Mouse (Mus musculus): Measurements from ENCODE around the gene Dnajb3. TPM values are rescaled to one million over a fixed set of nuclear protein-coding genes. Genes with fewer than 3 reads are reported as not detected.

The Dnajb3 gene
- total and polyA plus RNA-seq, 3 experiments, result not detected

DNA sequence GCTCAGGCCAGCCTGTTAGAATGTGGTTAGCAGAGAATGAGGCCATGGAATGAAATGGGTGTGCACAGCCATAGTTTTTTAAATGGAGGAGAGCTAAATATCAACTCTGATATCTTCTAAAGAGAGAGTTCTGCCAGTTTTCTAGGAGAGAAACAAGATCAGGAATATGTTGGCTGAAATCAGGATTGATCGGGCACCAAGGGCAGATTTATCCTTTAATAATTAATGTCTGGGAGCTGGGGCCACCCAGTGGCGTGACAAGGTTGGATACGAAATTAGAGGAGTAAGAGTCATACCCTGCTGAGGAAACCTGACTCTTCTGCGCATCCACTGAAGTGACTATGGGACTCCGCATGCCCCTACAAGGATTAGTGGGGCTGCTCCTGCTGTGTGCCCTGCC lies 39.9 kb downstream of the Dnajb3 start, which contains the start of gene Ugt1a5:
Gene Ugt1a5 (plus strand): TSS at position 302 of the 400 bp plus-strand sequence.
- H3K27me3 ChIP-seq (replicated peaks), result no peaks in the 10 kb centered on the region
- no peak within 1 kb of the TSS for H3K9ac ChIP-seq (ENCODE audit: insufficient read depth, low read depth)
- H3K79me2 ChIP-seq (replicated peaks; ENCODE audit: control insufficient read depth, extremely low read depth, insufficient read depth, poor library complexity, severe bottlenecking), result no peaks in the 10 kb centered on the region
- H3K36me3 ChIP-seq (replicated peaks in 1 of 2; ENCODE audit: control insufficient read depth in 1 of 2, insufficient read depth in 1 of 2, low read length in 1 of 2), result peaks cover 0 to 5% of the 10 kb centered on the region in 2 experiments
- H3K9me3 ChIP-seq (replicated peaks; ENCODE audit: low read length), result no peaks in the 10 kb centered on the region
- H3K27ac ChIP-seq (ENCODE audit: insufficient read depth, low read depth), result no peak within 1 kb of the TSS
- in situ Hi-C loops (cut with MboI; ENCODE audit: low pct_ligation_motif_present, low pct_unique_long_range_greater_than_20kb, low sequenced_read_pairs) (no loop called here), dilution Hi-C loops (cut with MboI; ENCODE audit: extremely low pct_ligation_motif_present, extremely low pct_unique_long_range_greater_than_20kb, low sequenced_read_pairs) (no loop called here)
- DNase-seq (ENCODE audit: extremely low read depth), result no peak
- TF ChIP-seq MAX (IDR thresholded peaks at IDR 0.05; ENCODE audit: low read length) (no peak), HCFC1 (IDR thresholded peaks at IDR 0.05; ENCODE audit: low read depth, low read length) (no peak), UBTF (IDR thresholded peaks at IDR 0.05; ENCODE audit: low read depth, low read length) (no peak), MEF2A (IDR thresholded peaks at IDR 0.05; ENCODE audit: borderline replicate concordance, low read depth, low read length) (no peak), TBP (conservative IDR thresholded peaks at IDR 0.05; ENCODE audit: low read depth, low read length) (no peak), RCOR1 (conservative IDR thresholded peaks at IDR 0.05; ENCODE audit: low read depth, low read length) (no peak), NELFE (IDR thresholded peaks at IDR 0.05; ENCODE audit: low read depth, low read length) (no peak), MAFK (IDR thresholded peaks at IDR 0.05; ENCODE audit: insufficient replicate concordance, low read length) (no peak), BHLHE40 (IDR thresholded peaks at IDR 0.05; ENCODE audit: low read depth, low read length) (no peak), IRF4 (IDR thresholded peaks at IDR 0.05; ENCODE audit: low read depth, low read length) (no peak), ELF1 (IDR thresholded peaks at IDR 0.05; ENCODE audit: low read depth, low read length) (no peak), POLR2A (IDR thresholded peaks at IDR 0.05; ENCODE audit: low read depth, low read length) (no peak)
- H3K4me3 ChIP-seq (replicated peaks in 1 of 3; ENCODE audit: low read depth in 2 of 3, low read length in 2 of 3, poor library complexity in 1 of 3), result no peak within 1 kb of the TSS
- H3K4me1 ChIP-seq (ENCODE audit: control insufficient read depth in 1 of 2, insufficient read depth in 2 of 2), result peaks cover 0 to 3% of the 10 kb centered on the region in 2 experiments; a peak in 1 of 4 replicates
- H3K4me2 ChIP-seq (ENCODE audit: insufficient read depth, low read depth, poor library complexity, severe bottlenecking), result no peak within 1 kb of the TSS

DNA sequence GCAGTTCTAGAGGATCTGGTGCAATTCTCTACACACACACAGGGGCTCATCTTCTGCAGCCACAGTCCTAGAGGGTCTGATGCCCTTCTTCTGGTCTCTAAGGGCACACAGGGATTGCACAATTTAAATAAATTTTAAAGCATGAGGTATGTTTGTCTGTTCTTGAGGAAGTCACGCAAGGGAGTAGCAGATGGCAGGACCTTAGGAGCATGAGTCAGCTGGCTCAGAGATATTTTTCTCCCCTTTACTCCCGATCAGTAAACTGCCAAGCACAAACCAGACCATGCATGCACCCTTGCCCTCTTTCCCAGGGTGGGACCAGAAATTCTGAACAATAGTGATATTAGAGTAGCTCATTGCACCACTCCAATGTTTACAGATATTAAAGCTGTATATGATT lies 47.2 kb downstream of the Dnajb3 start:
- in situ Hi-C loops (cut with MboI; ENCODE audit: low pct_ligation_motif_present, low pct_unique_long_range_greater_than_20kb, low sequenced_read_pairs), result no loop called here
- Histone ChIP-seq H3K9ac (ENCODE audit: insufficient read depth, low read depth) (no peak overlapping the region), H3K36me3 (replicated peaks in 1 of 2; ENCODE audit: control insufficient read depth in 1 of 2, insufficient read depth in 1 of 2, low read length in 1 of 2) (no peaks in the 10 kb centered on the region), H3K27ac (ENCODE audit: insufficient read depth, low read depth) (no peak overlapping the region), H3K79me2 (replicated peaks; ENCODE audit: control insufficient read depth, extremely low read depth, insufficient read depth, poor library complexity, severe bottlenecking) (no peaks in the 10 kb centered on the region), H3K4me1 (ENCODE audit: control insufficient read depth in 1 of 2, insufficient read depth in 2 of 2) (peaks cover 0 to 3% of the 10 kb centered on the region in 2 experiments; a peak in 1 of 4 replicates), H3K27me3 (replicated peaks) (no peaks in the 10 kb centered on the region), H3K9me3 (replicated peaks; ENCODE audit: low read length) (no peaks in the 10 kb centered on the region), H3K4me3 (replicated peaks in 1 of 3; ENCODE audit: low read depth in 2 of 3, low read length in 2 of 3, poor library complexity in 1 of 3) (no peak overlapping the region), H3K4me2 (ENCODE audit: insufficient read depth, low read depth, poor library complexity, severe bottlenecking) (no peak overlapping the region)
- TF ChIP-seq RCOR1 (conservative IDR thresholded peaks at IDR 0.05; ENCODE audit: low read depth, low read length), result no peak
- no peak for TF ChIP-seq UBTF (IDR thresholded peaks at IDR 0.05; ENCODE audit: low read depth, low read length)
- TF ChIP-seq USF2 (conservative IDR thresholded peaks at IDR 0.05; ENCODE audit: low read depth, low read length), result no peak
- no peak for TF ChIP-seq POLR2AphosphoS2 (IDR thresholded peaks at IDR 0.05; ENCODE audit: low read depth, low read length)
- TF ChIP-seq ZKSCAN1 (IDR thresholded peaks at IDR 0.05; ENCODE audit: borderline replicate concordance, low read depth, low read length), result no peak
- TF ChIP-seq ZC3H11A (IDR thresholded peaks at IDR 0.05; ENCODE audit: low read depth, low read length), result no peak
- no peak for TF ChIP-seq CHD2 (IDR thresholded peaks at IDR 0.05; ENCODE audit: low read length)
- TF ChIP-seq IRF4 (IDR thresholded peaks at IDR 0.05; ENCODE audit: low read depth, low read length), result no peak
- no peak for TF ChIP-seq USF1 (IDR thresholded peaks at IDR 0.05; ENCODE audit: low read depth, low read length)
- no peak for TF ChIP-seq BHLHE40 (IDR thresholded peaks at IDR 0.05; ENCODE audit: low read depth, low read length)
- no peak for TF ChIP-seq HCFC1 (IDR thresholded peaks at IDR 0.05; ENCODE audit: low read depth, low read length)
- TF ChIP-seq E2F4 (IDR thresholded peaks at IDR 0.05; ENCODE audit: insufficient replicate concordance, low read depth, low read length), result no peak
- TF ChIP-seq CTCF (conservative IDR thresholded peaks at IDR 0.05 in 1 of 2, IDR thresholded peaks at IDR 0.05 in 1 of 2; ENCODE audit: low read depth in 2 of 2, low read length in 2 of 2), result no peak
- no peak for TF ChIP-seq MAZ (IDR thresholded peaks at IDR 0.05; ENCODE audit: low read depth, low read length)
- no peak for TF ChIP-seq SIN3A (IDR thresholded peaks at IDR 0.05; ENCODE audit: low read length)
- TF ChIP-seq MYC (IDR thresholded peaks at IDR 0.05; ENCODE audit: low read depth, low read length), result no peak
- dilution Hi-C loops (cut with MboI; ENCODE audit: extremely low pct_ligation_motif_present, extremely low pct_unique_long_range_greater_than_20kb, low sequenced_read_pairs), result no loop called here
- no peak for DNase-seq (ENCODE audit: extremely low read depth)

All from CH12.LX (cell line).